Mouse (Mus musculus): ENCODE results near the gene Lce1c. TPM values are rescaled to one million over a fixed set of nuclear protein-coding genes. Genes with fewer than 3 reads are reported as not detected.
"Not testable (repeated sequence)": the region's sequence is repeated elsewhere in the genome, so short reads cannot be mapped to it uniquely, and the experiment has no call there.

The Lce1c gene
- not detected for total RNA-seq (2021)
- long read RNA-seq, result 0 reads

GRCm38 (mm10) chr3:92678947-92679346, at the start of gene Lce1c:
Gene Lce1c, plus strand, starts transcription at chr3:92679247.
- no peak for DNase-seq (ENCODE audit: low spot score in 2 of 2)

- no peak for DNase-seq (ENCODE audit: low spot score in 2 of 2)
Measured at GRCm38 (mm10) chr3:92637745-92638652, 41.0 kb upstream of the Lce1c start.

- DNase-seq (ENCODE audit: low spot score in 2 of 2), result no peak
Measured at GRCm38 (mm10) chr3:92638653-92638991, 40.4 kb upstream of the Lce1c start.

GRCm38 (mm10) chr3:92639854-92640253, 39.2 kb upstream of the Lce1c start:
- DNase-seq (ENCODE audit: low spot score in 2 of 2), result no peak

GRCm38 (mm10) chr3:92648207-92648606, 30.8 kb upstream of the Lce1c start, which contains the start of gene Lce1a1:
Gene Lce1a1, minus strand, starts transcription at chr3:92648307.
- DNase-seq (ENCODE audit: low spot score in 2 of 2), result no peak

- DNase-seq (ENCODE audit: low spot score in 2 of 2), result no peak
Measured at GRCm38 (mm10) chr3:92656826-92657225, 22.2 kb upstream of the Lce1c start, which contains the start of gene Lce1b. Gene Lce1b, minus strand, starts transcription at chr3:92656926.

GRCm38 (mm10) chr3:92670215-92670614, 8.8 kb upstream of the Lce1c start, which contains the start of gene Lce1a2:
Gene Lce1a2, minus strand, starts transcription at chr3:92670315.
- DNase-seq (ENCODE audit: low spot score in 2 of 2), result no peak

- DNase-seq (ENCODE audit: low spot score in 2 of 2), result no peak
Measured at GRCm38 (mm10) chr3:92687110-92687509, 8.1 kb downstream of the Lce1c start, which contains the start of gene Lce1d. Gene Lce1d, minus strand, starts transcription at chr3:92687210.

GRCm38 (mm10) chr3:92689154-92689553, 10.1 kb downstream of the Lce1c start:
- not testable (repeated sequence) for DNase-seq (ENCODE audit: low spot score in 2 of 2)

GRCm38 (mm10) chr3:92691688-92692087, 12.6 kb downstream of the Lce1c start:
- DNase-seq (ENCODE audit: low spot score in 2 of 2), result no peak

GRCm38 (mm10) chr3:92694613-92695012, 15.6 kb downstream of the Lce1c start:
- no peak for DNase-seq (ENCODE audit: low spot score in 2 of 2)

- DNase-seq (ENCODE audit: low spot score in 2 of 2), result no peak
Measured at GRCm38 (mm10) chr3:92708974-92709373, 29.9 kb downstream of the Lce1c start, which contains the start of gene Lce1e. Gene Lce1e, minus strand, starts transcription at chr3:92709074.

- no peak for DNase-seq (ENCODE audit: low spot score in 2 of 2)
Measured at GRCm38 (mm10) chr3:92715122-92715521, 36.1 kb downstream of the Lce1c start.

GRCm38 (mm10) chr3:92720250-92720649, 41.2 kb downstream of the Lce1c start, which contains the start of gene Lce1f:
Gene Lce1f, minus strand, starts transcription at chr3:92720350.
- DNase-seq (ENCODE audit: low spot score in 2 of 2), result no peak

- no peak for DNase-seq (ENCODE audit: low spot score in 2 of 2)
Measured at GRCm38 (mm10) chr3:92722631-92723030, 43.6 kb downstream of the Lce1c start.

Other genes starting within 250 kb of the Lce1c start
- gene Gm9774, start 249.8 kb upstream of the Lce1c start, total RNA-seq (2021), result 1 to 10 TPM in 1 of 2 experiments, under 1 TPM in 1; 0.89 to 3.5 TPM
- not detected for gene Sprr2k, start 246.7 kb upstream of the Lce1c start, total RNA-seq (2021)
- gene Sprr1b, start 240.5 kb upstream of the Lce1c start, total RNA-seq (2021), result not detected
- gene Sprr3, start 220.5 kb upstream of the Lce1c start, total RNA-seq (2021), result not detected
- not detected for gene Sprr1a, start 193.4 kb upstream of the Lce1c start, total RNA-seq (2021)
- gene Sprr4, start 178.8 kb upstream of the Lce1c start, total RNA-seq (2021), result not detected
- not detected for gene 2310046K23Rik, start 144.7 kb upstream of the Lce1c start, total RNA-seq (2021)
- gene Ivl, start 105.5 kb upstream of the Lce1c start, total RNA-seq (2021), result not detected
- gene Smcp, start 90.2 kb upstream of the Lce1c start, total RNA-seq (2021), result not detected
- not detected for gene 2210017I01Rik, start 71.8 kb upstream of the Lce1c start, total RNA-seq (2021)
- not detected for gene Lce6a, start 57.6 kb upstream of the Lce1c start, total RNA-seq (2021)
- gene Lce1a1, start 30.9 kb upstream of the Lce1c start, total RNA-seq (2021), result not detected
- gene Lce1b, start 22.3 kb upstream of the Lce1c start, total RNA-seq (2021), result not detected
- not detected for gene Lce1a2, start 8.9 kb upstream of the Lce1c start, total RNA-seq (2021)
- gene Lce1d, start 8.0 kb downstream of the Lce1c start, total RNA-seq (2021), result not detected
- gene Lce1e, start 29.8 kb downstream of the Lce1c start, total RNA-seq (2021), result not detected
- not detected for gene Lce1f, start 41.1 kb downstream of the Lce1c start, total RNA-seq (2021)
- gene Gm38119, start 59.8 kb downstream of the Lce1c start, total RNA-seq (2021), result not detected
- not detected for gene Lce1g, start 73.1 kb downstream of the Lce1c start, total RNA-seq (2021)
- not detected for gene Lce1h, start 85.8 kb downstream of the Lce1c start, total RNA-seq (2021)
- not detected for gene Lce1i, start 99.7 kb downstream of the Lce1c start, total RNA-seq (2021)
- gene Lce1j, start 111.3 kb downstream of the Lce1c start, total RNA-seq (2021), result not detected
- gene Lce1k, start 128.6 kb downstream of the Lce1c start, total RNA-seq (2021), result not detected
- not detected for gene Kprp, start 148.0 kb downstream of the Lce1c start, total RNA-seq (2021)
- gene Lce1l, start 172.0 kb downstream of the Lce1c start, total RNA-seq (2021), result not detected
- gene 2310050C09Rik, start 191.0 kb downstream of the Lce1c start, total RNA-seq (2021), result not detected
- not detected for gene Lce3a, start 247.0 kb downstream of the Lce1c start, total RNA-seq (2021)